Mouse (Mus musculus) ES-Bruce4 (cell line): ENCODE measurements at regions not wholly inside any gene's neighbourhood (a gene's known extent, or its start where the extent isn't known, plus 50 kb on each side); places are given as distances from the start of the nearest gene placed in this dataset.

Experiments used
- H3K27ac ChIP-seq: 2 replicates; pipeline ENCODE4 v1.5.1; 2012; ENCODE audit warnings: low read length, inconsistent platforms; ENCODE audit not compliant: insufficient read depth
- H3K27me3 ChIP-seq: 2 replicates; pipeline ENCODE4 v1.6.1; 2012; ENCODE audit warnings: mild to moderate bottlenecking, low read length, inconsistent platforms; ENCODE audit not compliant: control insufficient read depth, poor library complexity, insufficient read depth, severe bottlenecking
- H3K36me3 ChIP-seq: 2 replicates; pipeline ENCODE4 v1.6.1; 2012; ENCODE audit warnings: inconsistent platforms, mild to moderate bottlenecking, low read length, moderate library complexity; ENCODE audit not compliant: control insufficient read depth, poor library complexity, insufficient read depth, severe bottlenecking
- H3K4me1 ChIP-seq: one replicate; pipeline ENCODE4 v1.8.1; 2011; ENCODE audit warnings: low read length; ENCODE audit not compliant: control insufficient read depth, insufficient read depth
- H3K4me3 ChIP-seq: 2 replicates; pipeline ENCODE4 v1.5.1; 2011; ENCODE audit warnings: low read depth, mild to moderate bottlenecking, low read length
- H3K9ac ChIP-seq: 2 replicates; pipeline ENCODE4 v1.6.1; 2012; ENCODE audit warnings: low read depth, mild to moderate bottlenecking, inconsistent platforms; ENCODE audit not compliant: poor library complexity, severe bottlenecking
- H3K9me3 ChIP-seq: replicated peaks from 2 replicates; pipeline ENCODE4 v1.6.1; 2012; ENCODE audit warnings: mild to moderate bottlenecking, low read length, inconsistent platforms; ENCODE audit not compliant: control insufficient read depth, poor library complexity, insufficient read depth, severe bottlenecking
- CTCF ChIP-seq: IDR thresholded peaks from one replicate; pipeline ENCODE4 v1.8.1; 2011; ENCODE audit warnings: low read depth, low read length
- EP300 ChIP-seq: IDR thresholded peaks from 2 replicates; pipeline ENCODE4 v1.6.1; 2011; ENCODE audit warnings: low read depth, low read length; ENCODE audit not compliant: insufficient read depth
- POLR2A ChIP-seq: IDR thresholded peaks from one replicate; pipeline ENCODE4 v1.8.1; 2011; ENCODE audit warnings: low read length; ENCODE audit not compliant: insufficient read depth

GRCm38 (mm10) chr14:79890280-79890679 lies 93.6 kb upstream of the Olfm4 start:
- no peak for TF ChIP-seq EP300
- Histone ChIP-seq H3K27me3 (no peaks in the 10 kb centered on the region), H3K9me3 (no peaks in the 10 kb centered on the region; the same call in 1 of the 2 replicates), H3K4me1 (no peaks in the 10 kb centered on the region), H3K36me3 (no peaks in the 10 kb centered on the region), H3K4me3 (no peak overlapping the region), H3K9ac (no peak overlapping the region), H3K27ac (no peak overlapping the region)

GRCm38 (mm10) chr14:79883487-79883886 lies 100.4 kb upstream of the Olfm4 start:
- no peaks in the 10 kb centered on the region for H3K4me1 ChIP-seq
- no peak overlapping the region for H3K27ac ChIP-seq
- H3K27me3 ChIP-seq = no peaks in the 10 kb centered on the region
- H3K4me3 ChIP-seq = no peak overlapping the region
- TF ChIP-seq POLR2A (no peak), EP300 (no peak), CTCF (no peak)
- H3K9ac ChIP-seq = no peak overlapping the region
- no peaks in the 10 kb centered on the region; the same call in 1 of the 2 replicates for H3K9me3 ChIP-seq
- H3K36me3 ChIP-seq = no peaks in the 10 kb centered on the region

- no peak overlapping the region for H3K9ac ChIP-seq
- TF ChIP-seq EP300 (no peak), POLR2A (no peak), CTCF (no peak)
- no peaks in the 10 kb centered on the region for H3K27me3 ChIP-seq
- H3K4me3 ChIP-seq = no peak overlapping the region
- H3K9me3 ChIP-seq = no peaks in the 10 kb centered on the region; the same call in 1 of the 2 replicates
- H3K4me1 ChIP-seq = no peaks in the 10 kb centered on the region
- H3K36me3 ChIP-seq = no peaks in the 10 kb centered on the region
- no peak overlapping the region for H3K27ac ChIP-seq
These were observed 102.2 kb upstream of the Olfm4 start for GRCm38 (mm10) chr14:79881726-79882125.

- Histone ChIP-seq H3K9ac (no peak overlapping the region), H3K27me3 (no peaks in the 10 kb centered on the region), H3K4me1 (no peaks in the 10 kb centered on the region), H3K27ac (no peak overlapping the region), H3K9me3 (no peaks in the 10 kb centered on the region; the same call in 1 of the 2 replicates), H3K36me3 (no peaks in the 10 kb centered on the region), H3K4me3 (no peak overlapping the region)
- TF ChIP-seq POLR2A (no peak), EP300 (no peak), CTCF (no peak)
These were observed 103.7 kb upstream of the Olfm4 start for GRCm38 (mm10) chr14:79880065-79880755.

GRCm38 (mm10) chr14:79879333-79880035 lies 104.4 kb upstream of the Olfm4 start:
- TF ChIP-seq CTCF (no peak), POLR2A (no peak), EP300 (no peak)
- Histone ChIP-seq H3K9ac (no peak overlapping the region), H3K27me3 (no peaks in the 10 kb centered on the region), H3K4me1 (no peaks in the 10 kb centered on the region), H3K4me3 (no peak overlapping the region), H3K27ac (no peak overlapping the region), H3K9me3 (no peaks in the 10 kb centered on the region; the same call in 1 of the 2 replicates), H3K36me3 (no peaks in the 10 kb centered on the region)

GRCm38 (mm10) chr14:79878285-79879019 lies 105.4 kb upstream of the Olfm4 start:
- no peaks in the 10 kb centered on the region; the same call in 1 of the 2 replicates for H3K9me3 ChIP-seq
- no peaks in the 10 kb centered on the region for H3K27me3 ChIP-seq
- H3K9ac ChIP-seq = no peak overlapping the region
- no peak overlapping the region for H3K27ac ChIP-seq
- no peaks in the 10 kb centered on the region for H3K4me1 ChIP-seq
- no peaks in the 10 kb centered on the region for H3K36me3 ChIP-seq
- TF ChIP-seq EP300 (no peak), CTCF (no peak), POLR2A (no peak)
- H3K4me3 ChIP-seq = no peak overlapping the region
